Mouse (Mus musculus) cerebellum, adult (tissue): ENCODE results near the gene Ibsp.

Experiments
- ATAC-seq: cut with Nextera tagmentation; 2 replicates; pipeline ENCODE4 v1.9.2; 2017; ENCODE audit warnings: mild to moderate bottlenecking, moderate library complexity, mixed read lengths; ENCODE audit not compliant: insufficient number of reproducible peaks, low FRiP score, low TSS enrichment

Gene Ibsp

DNA sequence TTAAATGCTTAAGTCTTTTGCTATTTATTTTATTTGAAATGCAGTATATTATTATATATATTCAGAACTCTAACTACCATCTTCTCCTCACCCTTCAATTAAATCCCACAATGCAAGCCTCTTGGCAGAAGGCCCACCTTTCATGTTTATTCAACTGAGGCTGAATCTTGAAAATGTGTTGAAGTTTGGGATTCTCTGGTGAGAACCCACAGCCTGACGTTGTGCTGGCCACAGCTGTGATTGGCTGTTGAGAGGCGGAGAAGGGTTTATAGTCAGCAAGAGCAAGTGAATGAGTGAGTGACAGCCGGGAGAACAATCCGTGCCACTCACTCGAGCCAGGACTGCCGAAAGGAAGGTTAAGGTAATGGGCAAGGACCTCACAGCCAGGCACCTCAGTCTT is at the start of gene Ibsp:
Gene Ibsp, plus strand, starts transcription at position 178 of the 400 bp plus-strand sequence.
- no peak for ATAC-seq

- no peak for ATAC-seq
Observed at GRCm38 (mm10) chr5:104251811-104252210, 47.2 kb upstream of the Ibsp start.

DNA sequence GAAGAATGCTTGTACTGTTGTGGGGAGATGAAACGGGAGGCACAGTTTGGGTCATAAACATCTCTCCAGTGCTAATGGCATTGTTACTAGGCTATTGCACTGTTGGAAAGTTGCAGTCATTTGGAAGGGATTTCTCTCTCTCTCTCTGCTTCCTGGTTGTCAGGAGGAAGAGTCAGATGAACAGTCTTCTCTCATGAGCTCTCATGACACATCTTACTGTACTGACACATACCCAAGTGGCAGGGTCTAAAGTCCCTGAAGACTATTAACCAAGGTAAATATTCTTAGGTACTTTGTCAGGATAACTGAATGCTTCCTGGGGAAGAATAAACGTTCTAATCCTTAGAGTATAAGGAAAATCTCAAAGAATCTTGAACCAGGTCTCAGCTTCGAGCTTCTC is 42.4 kb upstream of the Ibsp start:
- no peak for ATAC-seq

- ATAC-seq: no peak
Observed at GRCm38 (mm10) chr5:104261908-104262461, 37.0 kb upstream of the Ibsp start.

GRCm38 (mm10) chr5:104263014-104263776 is 35.8 kb upstream of the Ibsp start:
- ATAC-seq: no peak

DNA sequence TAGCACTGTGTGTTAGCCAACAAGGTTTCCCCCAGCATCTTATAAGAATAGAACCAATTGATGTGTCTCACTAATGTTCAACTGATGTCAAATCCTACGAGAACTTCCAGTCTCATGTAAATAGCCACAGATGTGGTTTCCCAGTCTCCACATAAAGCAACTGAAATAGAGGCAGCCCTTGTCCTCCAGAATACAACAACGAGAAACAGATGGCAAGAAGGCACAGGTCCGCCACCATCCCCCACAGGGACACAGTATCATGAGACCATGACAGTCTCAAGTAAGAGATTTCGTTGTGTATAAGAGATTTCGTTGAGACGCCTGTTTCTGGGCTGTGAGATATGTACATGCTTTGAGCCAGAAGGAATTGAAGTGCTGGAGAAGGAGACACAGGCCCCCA is 4.8 kb upstream of the Ibsp start:
- no peak for ATAC-seq

DNA sequence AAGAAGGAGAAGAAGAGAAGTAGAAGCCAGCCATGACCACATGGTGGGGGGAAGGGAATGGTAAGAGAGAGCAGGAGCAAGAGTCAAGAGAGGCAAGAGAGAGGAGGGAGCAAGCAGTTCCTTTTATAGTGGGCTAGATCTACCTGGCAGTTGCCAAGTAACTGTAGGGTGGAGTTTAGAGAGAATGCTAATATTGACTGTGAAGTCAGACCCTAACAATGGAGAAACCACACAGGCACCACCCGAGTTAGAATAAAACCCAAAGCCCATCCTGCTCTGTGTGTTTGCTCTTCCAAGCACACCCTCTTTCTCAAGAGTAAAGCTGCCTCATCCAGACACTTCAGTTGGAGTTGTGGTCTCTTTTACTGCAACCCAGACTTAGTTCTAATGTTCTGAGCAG is 15.1 kb downstream of the Ibsp start:
- ATAC-seq: no peak

GRCm38 (mm10) chr5:104325029-104325428 is 26.1 kb downstream of the Ibsp start, which contains the start of gene Mepe:
Gene Mepe, plus strand, starts transcription at chr5:104325329.
- ATAC-seq: no peak

GRCm38 (mm10) chr5:104326884-104327283 is 27.9 kb downstream of the Ibsp start:
- ATAC-seq: no peak

DNA sequence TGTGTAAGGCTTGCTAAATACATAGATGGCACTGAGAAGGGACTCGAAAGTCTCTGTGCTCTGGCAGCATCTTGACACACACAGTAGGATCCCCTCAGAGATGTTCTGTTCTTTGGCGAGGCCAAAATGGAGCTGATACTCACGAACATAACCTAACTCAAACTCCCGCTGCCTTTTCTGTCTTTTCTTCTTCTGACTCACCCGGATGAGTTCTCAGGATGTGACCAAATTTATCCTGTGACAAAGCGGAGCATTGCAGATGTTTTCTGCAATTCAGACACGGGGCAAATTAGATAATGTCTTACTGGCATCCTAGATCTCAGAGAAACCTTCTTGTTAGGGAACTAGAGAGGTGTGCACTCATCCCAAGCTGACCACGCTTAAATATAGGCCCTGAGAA is 28.4 kb downstream of the Ibsp start:
- ATAC-seq: no peak

DNA sequence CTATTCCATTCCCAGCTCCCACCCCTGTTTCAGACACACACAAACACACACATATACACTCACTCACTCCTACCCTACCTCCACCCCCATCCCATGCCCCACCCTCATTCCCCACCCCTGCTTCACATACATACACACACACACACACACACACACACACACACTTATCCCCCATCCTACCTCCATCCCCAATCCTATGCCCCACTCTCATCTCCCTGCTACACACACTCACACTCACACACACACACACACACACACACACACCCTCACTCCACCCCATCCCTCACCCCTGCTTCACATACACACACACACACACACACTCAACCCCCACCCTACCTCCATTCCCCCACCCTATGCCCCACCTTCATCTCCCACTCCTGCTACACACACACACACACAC is 28.9 kb downstream of the Ibsp start:
- ATAC-seq: no peak

GRCm38 (mm10) chr5:104328317-104328850 is 29.4 kb downstream of the Ibsp start:
- no peak for ATAC-seq

DNA sequence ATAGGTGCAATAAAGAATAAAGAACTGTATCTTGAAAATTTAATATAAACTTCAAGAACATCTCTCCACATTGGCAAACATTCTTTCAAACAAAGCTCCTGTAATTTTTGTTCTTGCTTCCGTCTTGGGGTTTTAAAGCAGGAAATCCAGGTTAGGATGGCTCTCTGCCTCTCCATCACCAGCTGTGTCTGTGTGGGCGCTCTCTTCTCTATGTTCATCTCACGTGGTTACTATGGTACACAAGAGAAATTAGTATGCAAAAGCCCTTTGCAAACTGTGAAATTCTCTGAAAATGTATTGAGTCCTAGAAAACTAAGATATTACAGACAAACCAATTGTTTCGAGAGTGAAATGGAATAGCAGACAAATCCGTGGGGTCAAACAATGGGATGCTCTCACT is 30.4 kb downstream of the Ibsp start:
- ATAC-seq: no peak

DNA sequence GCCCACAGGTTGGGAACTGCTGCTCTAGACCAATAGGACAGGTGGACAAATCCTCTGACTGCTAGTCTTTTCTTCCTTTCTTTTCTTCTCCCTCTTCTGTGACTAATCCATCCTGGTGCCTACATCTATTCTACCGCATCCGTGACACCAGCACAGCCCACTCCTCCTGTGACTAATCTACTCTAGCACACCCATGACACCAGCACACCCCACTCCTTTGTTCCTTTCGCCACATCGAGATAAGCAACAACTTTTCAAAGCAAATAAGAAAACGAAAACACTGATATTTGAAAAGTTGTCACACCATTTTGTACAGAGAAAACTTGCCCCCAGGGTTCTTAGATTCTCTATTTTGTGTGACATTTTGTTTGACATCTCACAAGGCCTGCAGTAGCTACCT is 31.1 kb downstream of the Ibsp start:
- no peak for ATAC-seq

DNA sequence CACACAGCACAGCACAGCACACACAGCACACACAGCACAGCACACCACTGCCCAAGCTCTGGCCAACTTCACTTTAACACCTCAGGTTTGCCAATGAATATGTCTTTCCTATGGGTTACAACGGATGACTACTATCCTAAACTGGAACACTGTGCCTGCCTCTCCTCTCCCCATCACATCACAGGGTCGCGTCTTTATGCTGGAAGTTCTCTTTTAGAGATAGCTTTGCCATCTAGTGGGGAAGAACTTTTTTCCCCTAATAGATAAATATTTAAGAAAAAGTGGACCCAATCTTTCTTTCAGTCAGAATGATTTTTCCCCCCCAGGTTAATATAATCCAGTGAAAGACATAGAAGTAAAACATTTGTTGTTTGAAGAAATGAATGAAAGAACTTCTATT is 33.3 kb downstream of the Ibsp start:
- no peak for ATAC-seq

DNA sequence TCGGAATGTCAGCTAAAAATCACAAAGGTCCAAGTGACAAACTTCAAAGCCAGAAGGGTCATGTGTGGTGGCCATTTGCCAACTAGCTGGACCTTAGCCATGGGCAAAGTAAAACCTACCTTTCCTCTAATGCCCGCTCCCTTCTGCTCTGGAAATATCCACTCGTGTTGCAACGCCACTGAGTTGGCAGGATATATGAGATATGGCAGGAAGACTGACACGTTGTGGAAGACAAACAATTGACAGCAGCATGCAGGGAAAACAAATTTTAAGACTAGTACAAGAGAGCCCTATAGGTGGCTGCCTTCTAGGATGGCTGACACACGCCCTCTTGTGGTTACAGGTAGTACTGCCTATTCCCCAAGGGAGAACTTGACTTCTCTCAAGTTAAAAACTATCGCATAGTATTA is 34.3 kb downstream of the Ibsp start:
- ATAC-seq: no peak

- no peak for ATAC-seq
Observed at GRCm38 (mm10) chr5:104333643-104334042, 34.7 kb downstream of the Ibsp start.

DNA sequence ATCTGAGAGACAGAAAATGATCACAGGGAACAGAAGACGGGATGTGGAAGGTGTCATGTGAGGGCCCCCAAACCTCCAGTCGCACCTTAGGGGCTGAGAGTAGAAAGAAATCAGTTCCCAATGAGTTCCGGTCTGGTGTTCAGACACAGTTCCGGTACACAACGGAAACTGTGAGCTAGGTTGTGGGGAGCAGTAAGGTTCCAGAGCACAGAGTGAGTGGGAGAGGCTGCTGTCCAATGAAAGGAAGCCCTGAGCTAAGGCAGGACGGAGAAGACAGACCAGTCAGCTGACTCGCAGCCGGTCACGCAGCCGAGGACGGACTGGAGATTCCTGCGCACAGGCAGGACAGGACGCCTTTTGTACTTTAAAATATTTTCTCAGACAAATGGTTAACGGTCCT is 35.5 kb downstream of the Ibsp start:
- no peak for ATAC-seq

DNA sequence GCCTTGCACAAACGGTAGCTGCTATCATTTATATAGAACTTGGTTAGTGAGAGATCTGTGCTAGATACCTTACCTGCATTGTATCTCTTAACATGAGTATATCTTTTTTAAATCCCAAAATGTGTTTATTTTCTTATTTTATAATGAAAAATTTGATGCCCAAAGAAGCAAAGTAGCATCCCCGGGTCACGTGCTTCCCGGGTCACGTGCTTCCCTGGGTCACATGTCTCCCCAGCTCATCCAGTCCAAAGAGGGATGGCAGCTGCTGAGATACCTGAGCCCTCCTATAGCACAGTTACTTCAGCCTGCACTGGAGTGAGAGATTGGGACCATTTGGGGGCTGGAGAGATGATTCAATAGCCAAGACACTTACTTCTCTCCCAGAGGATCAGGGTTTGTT is 37.0 kb downstream of the Ibsp start:
- ATAC-seq: no peak

GRCm38 (mm10) chr5:104337491-104337890 is 38.5 kb downstream of the Ibsp start:
- ATAC-seq: no peak

DNA sequence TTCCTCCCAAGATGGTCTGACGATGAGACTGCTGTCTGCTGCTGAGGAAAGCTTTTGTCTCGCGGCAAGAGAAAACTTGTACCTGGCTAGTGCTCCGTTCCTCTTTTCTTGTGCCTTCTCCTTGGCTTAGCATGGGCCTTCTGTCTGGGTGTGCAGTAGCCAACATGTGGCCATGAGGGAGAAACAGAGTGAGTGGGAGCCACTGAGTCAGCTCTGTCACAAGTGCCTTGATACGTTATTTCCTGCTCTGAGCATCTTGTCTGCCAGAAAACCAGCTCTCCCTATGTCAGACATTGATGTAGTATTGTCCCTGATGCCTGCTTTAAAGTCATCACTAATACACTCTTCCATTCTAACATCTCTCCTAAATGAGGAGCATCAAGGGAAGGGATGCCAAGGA is 40.0 kb downstream of the Ibsp start:
- ATAC-seq: no peak
